Mouse (Mus musculus) erythroblast, embryonic 14.5 days (primary cell): ENCODE data around the gene Bpgm. TPM values are rescaled to one million over a fixed set of nuclear protein-coding genes. Genes with fewer than 3 reads are reported as not detected.
A peak's percentile ranks its signal among the peaks of the same experiment; 100 is the strongest.

Source experiments
- H3K27me3 ChIP-seq: 2 replicates; pipeline ENCODE4 v1.6.1; 2012; ENCODE audit warnings: inconsistent platforms; ENCODE audit not compliant: control insufficient read depth
- H3K36me3 ChIP-seq: 2 replicates; pipeline ENCODE4 v1.6.1; 2012; ENCODE audit warnings: mild to moderate bottlenecking, inconsistent platforms; ENCODE audit not compliant: control insufficient read depth
- H3K4me1 ChIP-seq: 2 replicates; pipeline ENCODE4 v1.6.1; 2012; ENCODE audit warnings: inconsistent platforms; ENCODE audit not compliant: control insufficient read depth
- H3K4me3 ChIP-seq: replicated peaks from 2 replicates; pipeline ENCODE3; 2012; ENCODE audit warnings: moderate library complexity, mild to moderate bottlenecking, inconsistent platforms
- H3K9me3 ChIP-seq: 2 replicates; pipeline ENCODE4 v1.6.1; 2012; ENCODE audit warnings: low read length, inconsistent platforms, mixed read lengths; ENCODE audit not compliant: control insufficient read depth
- GATA1 ChIP-seq: IDR thresholded peaks from 2 replicates; pipeline ENCODE4 v1.6.1; 2012; ENCODE audit warnings: low read length, inconsistent platforms, mixed read lengths
- TAL1 ChIP-seq: IDR thresholded peaks from 3 replicates; pipeline ENCODE4 v1.6.1; 2012; ENCODE audit warnings: low read length, inconsistent platforms, mixed read lengths
- polyA plus RNA-seq: library from polyadenylated mRNA; stranded (reverse); fragments of >175 nt; gene quantifications from 2 replicates; pipeline ENCODE4 v1.2.3, GENCODE M21; 2012

Bpgm gene
- polyA plus RNA-seq, 1 experiment = 17.4 TPM

GRCm38 (mm10) chr6:34463582-34463981, 12.4 kb upstream of the Bpgm start:
- no peaks in the 10 kb centered on the region for H3K9me3 ChIP-seq
- no peaks in the 10 kb centered on the region for H3K36me3 ChIP-seq
- H3K4me3 ChIP-seq = no peak overlapping the region
- peaks cover 47% of the 10 kb centered on the region for H3K27me3 ChIP-seq
- H3K4me1 ChIP-seq = peaks cover 7% of the 10 kb centered on the region
- TF ChIP-seq TAL1 (no peak), GATA1 (no peak)

- H3K4me1 ChIP-seq = peaks cover 72% of the 10 kb centered on the region
- H3K4me3 ChIP-seq = peak overlapping the region; percentile 53
Observed at GRCm38 (mm10) chr6:34471434-34472110, 4.4 kb upstream of the Bpgm start.

GRCm38 (mm10) chr6:34473346-34473745, 2.7 kb upstream of the Bpgm start:
- no peaks in the 10 kb centered on the region for H3K27me3 ChIP-seq
- H3K4me1 ChIP-seq = peaks cover 88% of the 10 kb centered on the region
- no peak overlapping the region for H3K4me3 ChIP-seq
- H3K36me3 ChIP-seq = peaks cover 17% of the 10 kb centered on the region
- TF ChIP-seq GATA1 = no peak
- 0 out of 3 replicates have a peak, but pooled peaks have one; percentile 24 for TF ChIP-seq TAL1
- no peaks in the 10 kb centered on the region for H3K9me3 ChIP-seq

More at GRCm38 (mm10) chr6:34471434-34472110, 4.4 kb upstream of the Bpgm start:
- peaks cover 8% of the 10 kb centered on the region for H3K36me3 ChIP-seq
- peaks cover 13% of the 10 kb centered on the region for H3K27me3 ChIP-seq
- TF ChIP-seq TAL1 (peak; percentile 82), GATA1 (peak; percentile 84)
- H3K9me3 ChIP-seq = no peaks in the 10 kb centered on the region

DNA sequence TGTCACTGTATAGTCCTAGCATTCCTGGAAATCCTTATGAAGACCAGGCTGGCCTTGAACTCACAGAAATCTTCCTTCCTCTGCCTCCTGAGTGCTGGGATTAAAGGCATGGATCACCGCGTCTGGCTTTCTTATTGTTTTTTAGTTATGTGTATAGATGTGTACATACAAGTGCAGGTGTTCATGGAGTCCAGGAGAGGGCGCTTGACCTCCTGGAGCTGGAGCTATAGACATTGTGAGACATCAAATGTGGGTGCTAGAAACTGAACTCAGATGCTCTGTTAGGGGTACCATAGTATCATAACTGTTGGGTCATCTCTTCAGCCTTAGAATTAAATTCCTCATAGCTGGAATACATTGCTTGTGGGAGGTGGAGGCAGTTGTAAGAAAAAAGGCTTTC, 2.0 kb upstream of the Bpgm start:
- H3K4me1 ChIP-seq = peaks cover 89% of the 10 kb centered on the region
- H3K27me3 ChIP-seq = no peaks in the 10 kb centered on the region
- peaks cover 20% of the 10 kb centered on the region for H3K36me3 ChIP-seq
- no peak for TF ChIP-seq GATA1
- TF ChIP-seq TAL1 = no peak
- no peaks in the 10 kb centered on the region for H3K9me3 ChIP-seq
- H3K4me3 ChIP-seq = no peak overlapping the region

GRCm38 (mm10) chr6:34475391-34475790, 616 bp upstream of the Bpgm start:
- Histone ChIP-seq H3K9me3 (no peaks in the 10 kb centered on the region), H3K4me3 (peak overlapping the region; percentile 69), H3K36me3 (peaks cover 27% of the 10 kb centered on the region), H3K4me1 (peaks cover 90% of the 10 kb centered on the region), H3K27me3 (no peaks in the 10 kb centered on the region)
- TF ChIP-seq TAL1 = no peak
- TF ChIP-seq GATA1 = no peak

- no peak for TF ChIP-seq GATA1
- TF ChIP-seq TAL1 = no peak
- Histone ChIP-seq H3K27me3 (no peaks in the 10 kb centered on the region), H3K9me3 (peaks cover 2% of the 10 kb centered on the region; the same call in 1 of the 2 replicates), H3K4me3 (peak overlapping the region; percentile 69), H3K36me3 (peaks cover 45% of the 10 kb centered on the region), H3K4me1 (peaks cover 90% of the 10 kb centered on the region)
Observed at GRCm38 (mm10) chr6:34478036-34478435, 2.0 kb downstream of the Bpgm start.

DNA sequence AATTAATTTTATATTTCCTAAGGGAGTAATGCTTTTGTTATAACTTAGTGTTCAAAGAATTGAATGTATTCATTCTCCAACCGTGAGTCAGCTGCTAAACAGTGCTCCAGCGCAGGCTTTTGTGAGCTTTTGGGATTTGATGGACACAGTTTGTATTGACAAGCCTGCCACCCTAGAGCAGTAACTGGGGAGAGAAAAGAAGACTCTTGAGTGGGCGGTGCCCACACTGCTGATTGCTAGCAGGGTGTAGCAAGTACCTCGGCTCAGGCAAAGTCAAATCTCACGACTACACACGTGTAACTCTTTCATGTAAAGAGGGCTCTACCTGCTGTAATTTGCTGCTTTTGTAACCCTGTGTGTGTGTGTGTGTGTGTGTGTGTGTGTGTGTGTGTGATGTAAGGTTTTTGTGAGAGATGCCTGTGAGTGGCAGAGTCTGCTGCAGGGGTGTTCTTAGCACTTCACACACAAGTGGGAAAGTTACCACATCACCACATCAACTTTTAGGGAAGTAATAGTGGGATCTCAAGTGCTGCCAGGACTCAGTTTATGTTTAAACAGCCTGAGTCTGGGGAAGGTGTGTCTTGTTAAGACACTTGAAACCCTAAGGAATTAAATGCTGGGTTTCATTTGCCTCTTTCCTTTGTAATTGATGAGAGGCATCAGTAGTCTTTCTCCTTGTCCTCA, 2.8 kb downstream of the Bpgm start:
- Histone ChIP-seq H3K27me3 (no peaks in the 10 kb centered on the region), H3K36me3 (peaks cover 51% of the 10 kb centered on the region), H3K4me1 (peaks cover 89% of the 10 kb centered on the region), H3K4me3 (peak overlapping the region; percentile 69), H3K9me3 (peaks cover 4% of the 10 kb centered on the region; the same call in 1 of the 2 replicates)
- TF ChIP-seq TAL1 (no peak), GATA1 (no peak)

DNA sequence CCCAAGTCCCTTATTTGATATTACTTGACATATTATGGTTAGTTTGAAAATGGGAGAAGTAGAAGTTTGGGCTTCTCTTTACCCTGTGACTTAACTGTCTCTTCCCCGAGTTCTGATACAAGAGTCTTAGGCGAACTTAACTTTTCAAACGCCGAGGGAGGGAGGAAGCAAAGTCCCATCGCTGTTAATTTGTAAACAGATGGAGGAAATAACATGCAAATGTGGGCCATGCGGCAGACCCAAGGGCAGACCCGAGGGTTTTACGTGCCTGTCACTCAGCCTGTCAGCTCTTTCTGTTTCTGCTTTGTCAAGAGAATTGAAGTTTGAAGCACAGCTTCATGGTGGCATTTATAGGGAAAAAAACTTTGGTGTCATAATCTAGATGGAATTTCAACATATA, 3.5 kb downstream of the Bpgm start:
- Histone ChIP-seq H3K4me1 (peaks cover 89% of the 10 kb centered on the region), H3K27me3 (no peaks in the 10 kb centered on the region), H3K4me3 (peak overlapping the region; percentile 69), H3K9me3 (peaks cover 4% of the 10 kb centered on the region; the same call in 1 of the 2 replicates), H3K36me3 (peaks cover 58% of the 10 kb centered on the region)
- TF ChIP-seq GATA1 (no peak), TAL1 (no peak)

GRCm38 (mm10) chr6:34480749-34481148, 4.7 kb downstream of the Bpgm start:
- Histone ChIP-seq H3K4me1 (peaks cover 89% of the 10 kb centered on the region), H3K27me3 (no peaks in the 10 kb centered on the region), H3K4me3 (no peak overlapping the region), H3K9me3 (peaks cover 4% of the 10 kb centered on the region; the same call in 1 of the 2 replicates), H3K36me3 (peaks cover 67% of the 10 kb centered on the region)
- TF ChIP-seq TAL1 = no peak
